Mouse (Mus musculus) ES-Bruce4 (cell line): ENCODE results near the gene Arhgap15.

Experiments used
- CTCF ChIP-seq: IDR thresholded peaks from one replicate; pipeline ENCODE4 v1.8.1; 2011; ENCODE audit warnings: low read depth, low read length
- POLR2A ChIP-seq: IDR thresholded peaks from one replicate; pipeline ENCODE4 v1.8.1; 2011; ENCODE audit warnings: low read length; ENCODE audit not compliant: insufficient read depth

- TF ChIP-seq POLR2A: no peak
- TF ChIP-seq CTCF: no peak
These were observed 382.6 kb downstream of the Arhgap15 start for GRCm38 (mm10) chr2:44131271-44131670.
